Mouse (Mus musculus): ENCODE data around the gene Ankrd11. TPM values are rescaled to one million over a fixed set of nuclear protein-coding genes. Genes with fewer than 3 reads are reported as not detected.

The Ankrd11 gene
- polyA plus RNA-seq, 1 experiment from 2014 or later: 49.9 TPM

DNA sequence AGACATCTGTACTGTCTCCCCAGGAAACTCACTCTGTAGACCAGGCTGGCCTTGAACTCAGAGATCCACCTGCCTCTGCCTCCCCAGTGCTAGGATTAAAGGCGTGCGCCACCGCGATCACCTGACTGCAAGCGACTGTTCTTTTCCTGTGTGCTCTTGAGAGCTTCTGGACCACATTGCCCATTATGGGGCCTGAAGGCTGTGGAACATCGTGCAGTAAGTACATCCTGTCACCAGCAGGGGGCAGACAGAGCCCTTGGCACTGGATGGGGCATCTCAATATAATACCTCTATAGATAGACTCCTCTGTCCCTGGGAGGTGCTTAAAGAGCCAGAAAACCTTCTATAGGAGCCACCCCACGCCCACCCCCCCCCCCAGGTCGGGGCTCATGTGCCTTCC lies 207.1 kb downstream of the Ankrd11 start:
- ATAC-seq (ENCODE audit: low FRiP score): no peak
- no peaks in the 10 kb centered on the region for H3K9me3 ChIP-seq (ENCODE audit: control insufficient read depth, low read length)
- 0 out of 2 replicates have a peak, but pooled peaks cover 3% of the 10 kb centered on the region for H3K4me1 ChIP-seq (replicated peaks; ENCODE audit: control insufficient read depth, insufficient read depth, low read length)
- H3K27ac ChIP-seq: no peak overlapping the region
- H3K4me2 ChIP-seq (replicated peaks): no peak overlapping the region
- no peak overlapping the region for H3K4me3 ChIP-seq (replicated peaks; ENCODE audit: low read length)
- DNase-seq (ENCODE audit: low spot score): peak; percentile 83
- no peak overlapping the region for H3K9ac ChIP-seq
- WGBS: 29% methylated on average over 8 of the region's 8 CpGs
- no peaks in the 10 kb centered on the region for H3K36me3 ChIP-seq (replicated peaks; ENCODE audit: control insufficient read depth, insufficient read depth)
- H3K27me3 ChIP-seq (ENCODE audit: control insufficient read depth, insufficient read depth, low read length): no peaks in the 10 kb centered on the region

DNA sequence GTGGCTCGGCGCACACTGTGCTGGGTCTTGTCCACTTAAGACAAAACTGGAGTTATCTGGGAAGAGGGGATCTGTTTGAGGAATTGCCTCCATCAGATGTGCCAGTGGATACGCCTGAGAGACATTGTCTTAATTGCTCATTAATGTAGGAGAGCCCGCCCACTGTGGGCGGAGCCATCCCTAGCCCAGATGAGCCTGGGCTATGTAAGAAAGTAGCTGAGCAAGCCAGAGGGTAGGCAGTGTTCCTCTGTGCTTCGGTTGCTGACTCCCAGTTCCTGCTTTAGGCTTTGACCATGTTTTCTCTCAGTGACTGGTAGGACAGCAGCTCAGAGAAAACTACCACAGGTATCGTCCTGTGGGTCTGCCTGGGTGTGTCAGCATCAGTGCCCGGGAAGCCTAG lies 207.7 kb downstream of the Ankrd11 start:
- DNase-seq (ENCODE audit: low spot score): no peak
- Histone ChIP-seq H3K9ac (no peak overlapping the region), H3K27ac (no peak overlapping the region), H3K27me3 (ENCODE audit: control insufficient read depth, insufficient read depth, low read length) (no peaks in the 10 kb centered on the region), H3K4me3 (replicated peaks; ENCODE audit: low read length) (no peak overlapping the region), H3K4me1 (replicated peaks; ENCODE audit: control insufficient read depth, insufficient read depth, low read length) (0 out of 2 replicates have a peak, but pooled peaks cover 3% of the 10 kb centered on the region), H3K36me3 (replicated peaks; ENCODE audit: control insufficient read depth, insufficient read depth) (no peaks in the 10 kb centered on the region), H3K4me2 (replicated peaks) (no peak overlapping the region), H3K9me3 (ENCODE audit: control insufficient read depth, low read length) (no peaks in the 10 kb centered on the region)
- no peak for ATAC-seq (ENCODE audit: low FRiP score)
- whole genome bisulfite sequencing: 85% methylated on average over 8 of the region's 8 CpGs

Other genes with a start within 250 kb of the Ankrd11 start
- 1.5 TPM in 2 replicates for gene Cdh15, start 194.3 kb downstream of the Ankrd11 start, polyA plus RNA-seq (2014; fragmentation: Nextera tagmentation; extraction: Ambion mirVana)
- 41.6 and 44.1 TPM in 2 replicates for gene Spg7, start 20.7 kb upstream of the Ankrd11 start, polyA plus RNA-seq (2014; fragmentation: Nextera tagmentation; extraction: Ambion mirVana)
- 766 and 865 TPM in 2 replicates for gene Rpl13, start 60.1 kb upstream of the Ankrd11 start, polyA plus RNA-seq (2014; fragmentation: Nextera tagmentation; extraction: Ambion mirVana)
- gene Cpne7, start 75.1 kb upstream of the Ankrd11 start, polyA plus RNA-seq (2014; fragmentation: Nextera tagmentation; extraction: Ambion mirVana): 2.2 and 3.3 TPM in 2 replicates
- 1.3 and 3.0 TPM in 2 replicates for gene Sult5a1, start 116.0 kb upstream of the Ankrd11 start, polyA plus RNA-seq (2014; fragmentation: Nextera tagmentation; extraction: Ambion mirVana)
- 0.25 and 0.34 TPM in 2 replicates for gene Dpep1, start 144.0 kb upstream of the Ankrd11 start, polyA plus RNA-seq (2014; fragmentation: Nextera tagmentation; extraction: Ambion mirVana)
- gene Chmp1a, start 170.5 kb upstream of the Ankrd11 start, polyA plus RNA-seq (2014; fragmentation: Nextera tagmentation; extraction: Ambion mirVana): 160 and 164 TPM in 2 replicates
- gene Spata33, start 170.6 kb upstream of the Ankrd11 start, polyA plus RNA-seq (2014; fragmentation: Nextera tagmentation; extraction: Ambion mirVana): 5.2 and 9.8 TPM in 2 replicates
- 42.9 and 44.1 TPM in 2 replicates for gene Cdk10, start 182.6 kb upstream of the Ankrd11 start, polyA plus RNA-seq (2014; fragmentation: Nextera tagmentation; extraction: Ambion mirVana)
- gene Spata2l, start 194.0 kb upstream of the Ankrd11 start, polyA plus RNA-seq (2014; fragmentation: Nextera tagmentation; extraction: Ambion mirVana): 8.4 and 9.1 TPM in 2 replicates
- 18.5 and 19.5 TPM in 2 replicates for gene Zfp276, start 211.9 kb upstream of the Ankrd11 start, polyA plus RNA-seq (2014; fragmentation: Nextera tagmentation; extraction: Ambion mirVana)
- 57.7 and 58.8 TPM in 2 replicates for gene Vps9d1, start 212.1 kb upstream of the Ankrd11 start, polyA plus RNA-seq (2014; fragmentation: Nextera tagmentation; extraction: Ambion mirVana)

Measured in hindbrain, embryonic 14.5 days (tissue).